Mouse (Mus musculus) thymus, postnatal 0 days (tissue): Measurements from ENCODE around the gene Cfl1. TPM values are rescaled to one million over a fixed set of nuclear protein-coding genes. Genes with fewer than 3 reads are reported as not detected.

Experiments
- DNase-seq: peaks from one replicate; pipeline ENCODE4 v3.0.0-alpha.2; 2015; ENCODE audit warnings: low spot score
- polyA plus RNA-seq: library from polyadenylated mRNA; unstranded; fragments of >200 nt; fragmentation: Nextera tagmentation; extraction: Ambion mirVana; gene quantifications from 2 replicates; pipeline ENCODE4 v1.2.1, GENCODE M21; 2015

Gene Cfl1
- polyA plus RNA-seq, 1 experiment from 2014 or later, result 3,590 TPM

- DNase-seq, result no peak
Measured at GRCm38 (mm10) chr19:5518721-5519120, 28.5 kb downstream of the Cfl1 start.

DNA sequence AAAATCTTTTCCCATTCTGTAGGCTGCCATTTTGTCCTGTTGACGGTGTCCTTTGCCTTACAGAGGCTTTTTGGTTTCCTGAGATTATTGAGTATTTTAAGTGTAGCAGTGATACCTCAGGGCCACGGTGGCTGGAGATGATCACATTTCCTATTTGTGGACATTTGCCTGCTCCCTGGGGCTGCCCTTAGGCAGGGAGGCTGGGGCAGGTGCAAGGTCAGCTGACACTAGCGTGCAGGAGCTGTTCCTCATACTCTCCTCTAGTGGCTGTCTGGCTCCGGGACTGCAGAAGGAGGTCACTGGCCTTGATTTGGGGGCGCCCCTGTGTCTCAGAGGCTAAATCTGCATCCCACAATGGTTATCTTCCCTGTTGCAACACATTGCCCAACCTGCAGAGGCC is 34.9 kb downstream of the Cfl1 start:
- DNase-seq, result no peak

- DNase-seq, result peak; percentile 88
Measured at GRCm38 (mm10) chr19:5529325-5530137, 39.3 kb downstream of the Cfl1 start.

DNA sequence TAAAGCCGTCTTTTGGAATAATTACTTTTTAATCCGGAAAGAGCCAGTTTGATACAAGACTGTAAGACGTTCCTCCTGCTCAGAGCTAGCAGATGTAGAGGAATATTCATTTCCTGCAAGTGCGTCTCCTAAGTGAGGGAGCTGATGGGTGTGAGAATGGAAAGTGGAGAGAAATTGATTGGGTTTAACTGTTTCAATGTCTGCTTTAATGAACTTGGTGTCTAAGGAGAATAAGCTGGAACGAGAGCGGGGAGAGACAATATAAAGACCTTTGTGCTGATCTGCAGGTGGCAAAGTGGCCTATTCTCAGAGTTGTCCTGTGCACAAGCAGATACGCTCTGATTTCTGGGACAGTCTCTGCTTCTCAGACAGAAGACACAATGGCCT is 39.9 kb downstream of the Cfl1 start:
- DNase-seq, result no peak

DNA sequence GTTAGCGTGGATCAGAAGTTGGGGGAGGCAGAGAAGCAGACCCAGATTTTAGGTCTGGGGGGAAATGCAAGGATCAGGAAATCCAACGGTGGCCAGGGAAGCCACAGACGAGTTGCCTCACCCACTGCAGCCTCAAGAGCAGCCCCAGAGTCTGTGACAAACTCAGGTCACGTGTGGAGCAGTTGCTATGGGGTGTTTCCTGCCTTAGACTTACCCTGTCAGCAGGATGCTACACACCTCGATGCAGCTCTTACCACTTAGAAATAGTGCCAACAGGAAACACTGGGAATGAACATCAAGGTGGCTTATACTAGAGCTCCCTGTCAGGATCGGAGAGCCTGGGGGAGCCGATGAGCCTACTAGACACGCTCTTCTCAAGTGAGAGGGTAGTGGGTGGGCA is 42.3 kb downstream of the Cfl1 start:
- peak; percentile 16 for DNase-seq

DNA sequence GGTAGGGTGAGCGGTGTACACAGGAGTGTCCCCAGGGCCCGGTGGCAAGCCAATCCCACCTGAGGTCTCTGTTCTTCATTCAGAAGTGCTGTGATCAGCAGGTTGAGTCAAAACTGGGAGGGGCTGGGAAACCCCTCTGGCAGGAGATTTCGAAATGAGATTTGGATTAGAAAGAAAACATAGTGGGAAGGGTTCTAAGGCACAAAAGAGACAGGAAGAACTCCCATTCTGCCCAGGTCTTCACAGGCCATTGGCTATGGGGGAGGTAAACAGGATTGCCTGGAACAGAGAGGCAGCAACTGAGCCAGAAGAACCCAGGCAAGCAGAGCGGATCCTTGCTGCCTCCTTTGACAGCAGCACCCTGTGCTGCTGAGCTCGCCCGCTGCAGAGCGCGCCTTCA is 48.5 kb downstream of the Cfl1 start:
- DNase-seq, result no peak

DNA sequence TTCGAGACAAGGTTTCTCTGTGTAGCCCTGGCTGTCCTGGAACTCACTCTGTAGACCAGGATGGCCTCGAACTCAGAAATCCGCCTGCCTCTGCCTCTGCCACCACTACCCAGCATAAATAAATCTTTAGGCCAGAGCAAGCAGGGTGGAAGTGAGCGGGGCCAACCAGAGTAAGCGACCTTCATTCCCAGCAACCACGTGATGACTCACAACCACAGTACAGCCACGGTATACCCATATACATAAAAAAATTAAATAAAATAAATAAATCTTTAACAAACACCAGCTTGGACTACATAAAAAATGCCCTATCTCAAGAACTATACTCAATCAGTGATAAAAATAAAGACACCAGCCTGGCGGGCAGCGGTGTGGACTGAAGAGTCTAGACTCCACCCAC is 53.1 kb downstream of the Cfl1 start:
- no peak for DNase-seq

GRCm38 (mm10) chr19:5544031-5544430 is 53.8 kb downstream of the Cfl1 start:
- DNase-seq, result no peak

Other genes with a start within 250 kb of the Cfl1 start
- 8.3 and 9.8 TPM in 2 replicates for gene Pacs1, start 217.3 kb upstream of the Cfl1 start, polyA plus RNA-seq
- 294 and 319 TPM in 2 replicates for gene Sf3b2, start 195.0 kb upstream of the Cfl1 start, polyA plus RNA-seq
- gene Gal3st3, start 192.1 kb upstream of the Cfl1 start, polyA plus RNA-seq, result 0.36 and 0.44 TPM in 2 replicates
- gene Catsper1, start 154.7 kb upstream of the Cfl1 start, polyA plus RNA-seq, result not detected in 2 replicates
- gene Cst6, start 140.9 kb upstream of the Cfl1 start, polyA plus RNA-seq, result 29.1 and 30.5 TPM in 2 replicates
- gene Eif1ad, start 123.7 kb upstream of the Cfl1 start, polyA plus RNA-seq, result 51.1 and 59.4 TPM in 2 replicates
- gene Banf1, start 123.3 kb upstream of the Cfl1 start, polyA plus RNA-seq, result 590 and 607 TPM in 2 replicates
- 73.4 and 84.2 TPM in 2 replicates for gene Sart1, start 101.8 kb upstream of the Cfl1 start, polyA plus RNA-seq
- gene Tsga10ip, start 87.9 kb upstream of the Cfl1 start, polyA plus RNA-seq, result 1.9 TPM in 2 replicates
- gene Drap1, start 65.5 kb upstream of the Cfl1 start, polyA plus RNA-seq, result 217 and 222 TPM in 2 replicates
- gene AI837181, start 65.3 kb upstream of the Cfl1 start, polyA plus RNA-seq, result 51.5 and 54.4 TPM in 2 replicates
- 0.47 TPM in 1 of 2 replicates, not detected in the other for gene Fosl1, start 42.9 kb upstream of the Cfl1 start, polyA plus RNA-seq
- gene Ccdc85b, start 32.6 kb upstream of the Cfl1 start, polyA plus RNA-seq, result 7.3 and 8.2 TPM in 2 replicates
- 104 and 112 TPM in 2 replicates for gene Fibp, start 29.8 kb upstream of the Cfl1 start, polyA plus RNA-seq
- gene Ctsw, start 21.9 kb upstream of the Cfl1 start, polyA plus RNA-seq, result 42.8 and 43.0 TPM in 2 replicates
- gene Efemp2, start 16.5 kb upstream of the Cfl1 start, polyA plus RNA-seq, result 26.5 and 27.9 TPM in 2 replicates
- 58.6 and 63.5 TPM in 2 replicates for gene Mus81, start 2.1 kb upstream of the Cfl1 start, polyA plus RNA-seq
- 0.13 and 0.44 TPM in 2 replicates for gene 1700020D05Rik, start 13.3 kb downstream of the Cfl1 start, polyA plus RNA-seq
- gene Snx32, start 20.1 kb downstream of the Cfl1 start, polyA plus RNA-seq, result 9.9 and 10.8 TPM in 2 replicates
- gene Ovol1, start 70.2 kb downstream of the Cfl1 start, polyA plus RNA-seq, result 1.9 TPM in 2 replicates
- gene Ap5b1, start 77.6 kb downstream of the Cfl1 start, polyA plus RNA-seq, result 8.9 and 9.8 TPM in 2 replicates
- 127 and 157 TPM in 2 replicates for gene Rnaseh2c, start 111.4 kb downstream of the Cfl1 start, polyA plus RNA-seq
- gene Kat5, start 119.8 kb downstream of the Cfl1 start, polyA plus RNA-seq, result 65.3 and 73.8 TPM in 2 replicates
- 50.0 and 56.2 TPM in 2 replicates for gene Rela, start 147.0 kb downstream of the Cfl1 start, polyA plus RNA-seq
- gene Sipa1, start 173.3 kb downstream of the Cfl1 start, polyA plus RNA-seq, result 37.4 and 39.2 TPM in 2 replicates
- 25.7 and 29.2 TPM in 2 replicates for gene Map3k11, start 198.3 kb downstream of the Cfl1 start, polyA plus RNA-seq
- gene Pcnx3, start 198.5 kb downstream of the Cfl1 start, polyA plus RNA-seq, result 13.7 and 19.4 TPM in 2 replicates
- gene Kcnk7, start 213.9 kb downstream of the Cfl1 start, polyA plus RNA-seq, result 0.32 and 0.74 TPM in 2 replicates
- 17.6 TPM in 2 replicates for gene Ehbp1l1, start 235.9 kb downstream of the Cfl1 start, polyA plus RNA-seq
- gene Fam89b, start 239.2 kb downstream of the Cfl1 start, polyA plus RNA-seq, result 91.8 and 92.5 TPM in 2 replicates